Mouse (Mus musculus): ENCODE measurements around the gene Ankrd50.

Gene Ankrd50

GRCm38 (mm10) chr3:38466139-38466538 is 18.5 kb downstream of the Ankrd50 start:
- no peak for DNase-seq (ENCODE audit: low read depth, low spot score)

GRCm38 (mm10) chr3:38463149-38463548 is 21.5 kb downstream of the Ankrd50 start:
- DNase-seq (ENCODE audit: low read depth, low spot score): no peak

- DNase-seq (ENCODE audit: low read depth, low spot score): no peak
These were observed 22.9 kb downstream of the Ankrd50 start for GRCm38 (mm10) chr3:38461742-38462141.

GRCm38 (mm10) chr3:38460250-38460624 is 24.4 kb downstream of the Ankrd50 start:
- no peak for DNase-seq (ENCODE audit: low read depth, low spot score)

GRCm38 (mm10) chr3:38459507-38460249 is 25.0 kb downstream of the Ankrd50 start:
- DNase-seq (ENCODE audit: low read depth, low spot score): no peak

- DNase-seq (ENCODE audit: low read depth, low spot score): no peak
These were observed 27.6 kb downstream of the Ankrd50 start for GRCm38 (mm10) chr3:38457041-38457440.

GRCm38 (mm10) chr3:38452199-38452598 is 32.4 kb downstream of the Ankrd50 start:
- DNase-seq (ENCODE audit: low read depth, low spot score): no peak

- DNase-seq (ENCODE audit: low read depth, low spot score): no peak
These were observed 38.1 kb downstream of the Ankrd50 start for GRCm38 (mm10) chr3:38446586-38446985.

GRCm38 (mm10) chr3:38443875-38444274 is 40.8 kb downstream of the Ankrd50 start:
- no peak for DNase-seq (ENCODE audit: low read depth, low spot score)

GRCm38 (mm10) chr3:38440564-38440991 is 44.1 kb downstream of the Ankrd50 start:
- peak; percentile 23 for DNase-seq (ENCODE audit: low read depth, low spot score)

GRCm38 (mm10) chr3:38436596-38436995 is 48.0 kb downstream of the Ankrd50 start:
- DNase-seq (ENCODE audit: low read depth, low spot score): no peak

GRCm38 (mm10) chr3:38435828-38436227 is 48.8 kb downstream of the Ankrd50 start:
- no peak for DNase-seq (ENCODE audit: low read depth, low spot score)

- no peak for DNase-seq (ENCODE audit: low read depth, low spot score)
These were observed 50.2 kb downstream of the Ankrd50 start for GRCm38 (mm10) chr3:38434486-38434885.

GRCm38 (mm10) chr3:38433495-38434464 is 50.9 kb downstream of the Ankrd50 start:
- DNase-seq (ENCODE audit: low read depth, low spot score): no peak

- DNase-seq (ENCODE audit: low read depth, low spot score): no peak
These were observed 53.2 kb downstream of the Ankrd50 start for GRCm38 (mm10) chr3:38431461-38431860.

- DNase-seq (ENCODE audit: low read depth, low spot score): no peak
These were observed 53.6 kb downstream of the Ankrd50 start for GRCm38 (mm10) chr3:38431042-38431441.

GRCm38 (mm10) chr3:38427200-38427599 is 57.4 kb downstream of the Ankrd50 start:
- no peak for DNase-seq (ENCODE audit: low read depth, low spot score)

GRCm38 (mm10) chr3:38423966-38424365 is 60.7 kb downstream of the Ankrd50 start:
- DNase-seq (ENCODE audit: low read depth, low spot score): no peak

- no peak for DNase-seq (ENCODE audit: low read depth, low spot score)
These were observed 64.7 kb downstream of the Ankrd50 start for GRCm38 (mm10) chr3:38419896-38420295.

- no peak for DNase-seq (ENCODE audit: low read depth, low spot score)
These were observed 69.2 kb downstream of the Ankrd50 start for GRCm38 (mm10) chr3:38415292-38415930.

All from A20 (cell line).